Mouse (Mus musculus) ZHBTc4 (cell line): ENCODE data around the gene Gm9611.
"Not testable (repeated sequence)": the region's sequence is repeated elsewhere in the genome, so short reads cannot be mapped to it uniquely, and the experiment has no call there.

Experiments used
- DNase-seq: peaks from one replicate; pipeline ENCODE4 v3.0.0-alpha.2; 2011; ENCODE audit warnings: low read depth, low spot score

The Gm9611 gene

DNA sequence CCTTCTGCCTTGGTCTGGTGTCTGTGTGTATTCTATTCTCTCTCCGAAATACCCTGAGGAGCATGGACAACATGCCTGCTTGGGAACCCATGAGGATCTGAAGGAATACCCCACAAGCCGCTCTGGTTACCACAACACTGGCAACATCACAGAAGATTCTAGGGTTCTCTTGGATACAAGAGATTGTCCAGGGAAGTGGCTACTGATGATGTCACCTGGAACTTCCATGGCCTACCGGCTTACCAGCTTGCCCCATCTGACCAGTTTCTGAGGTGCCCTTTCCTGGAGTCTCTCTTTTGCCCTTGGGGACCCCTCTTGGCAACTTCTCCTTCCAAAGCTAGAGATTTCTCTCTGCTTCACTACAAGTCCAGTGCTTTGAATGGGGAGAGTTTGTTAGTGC is at the start of gene Gm9611:
TSS of gene Gm9611 (minus strand) at position 101 of the 400 bp plus-strand sequence.
- DNase-seq: not testable (repeated sequence)

DNA sequence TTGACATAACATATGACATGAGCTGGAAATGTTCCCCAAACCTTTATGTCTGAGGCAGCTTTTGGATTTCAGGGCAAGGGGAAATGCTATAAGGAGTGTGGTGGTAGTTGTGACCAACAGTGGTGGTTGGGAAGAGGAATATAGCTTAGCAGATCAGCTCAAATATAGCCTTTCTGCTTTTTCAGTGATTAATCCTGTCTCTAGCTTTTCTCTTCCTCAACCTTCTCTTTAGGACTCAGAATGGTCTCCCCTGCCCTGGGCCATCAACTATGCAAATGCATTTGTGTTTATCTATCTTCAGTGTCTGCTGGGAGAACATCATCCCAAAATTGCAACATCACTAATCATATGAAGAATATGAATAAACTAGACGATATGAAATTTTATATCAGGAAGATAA is 12.8 kb upstream of the Gm9611 start, which contains the start of gene Gm7995:
TSS of gene Gm7995 (plus strand) at position 301 of the 400 bp plus-strand sequence.
- not testable (repeated sequence) for DNase-seq

DNA sequence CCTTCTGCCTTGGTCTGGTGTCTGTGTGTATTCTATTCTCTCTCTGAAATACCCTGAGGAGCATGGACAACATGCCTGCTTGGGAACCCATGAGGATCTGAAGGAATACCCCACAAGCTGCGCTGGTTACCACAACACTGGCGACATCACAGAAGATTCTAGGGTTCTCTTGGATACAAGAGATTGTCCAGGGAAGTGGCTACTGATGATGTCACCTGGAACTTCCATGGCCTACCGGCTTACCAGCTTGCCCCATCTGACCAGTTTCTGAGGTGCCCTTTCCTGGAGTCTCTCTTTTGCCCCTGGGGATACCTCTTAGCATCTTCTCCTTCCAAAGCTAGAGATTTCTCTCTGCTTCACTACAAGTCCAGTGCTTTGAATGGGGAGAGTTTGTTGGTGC is 37.2 kb downstream of the Gm9611 start, which contains the start of gene Gm17026:
TSS of gene Gm17026 (minus strand) at position 101 of the 400 bp plus-strand sequence.
- DNase-seq: not testable (repeated sequence)
